Mouse (Mus musculus): ENCODE data around the gene Lancl3.

- TF ChIP-seq CTCF (IDR thresholded peaks at IDR 0.05; ENCODE audit: control insufficient read depth, insufficient read depth, insufficient read length) (no peak), USF1 (IDR thresholded peaks at IDR 0.05; ENCODE audit: low read depth) (no peak)
These were observed 74.6 kb downstream of the Lancl3 start for GRCm38 (mm10) chrX:9274321-9274720.
